Mouse (Mus musculus): ENCODE results near the gene Fev. TPM values are rescaled to one million over a fixed set of nuclear protein-coding genes. Genes with fewer than 3 reads are reported as not detected.

Gene Fev
- total RNA-seq, 2 experiments from 2014 or later: not detected

Small RNA genes within 50 kb of the gene (microRNA-seq; reads per million reads assigned to microRNA genes)
- gene Mir375: 329 to 344 reads per million in 2 experiments

Other genes starting within 250 kb of the Fev start
- gene Ttll4, start 223.7 kb downstream of the Fev start, total RNA-seq (2021): 10 to 100 TPM; 23.0 to 25.0 TPM
- gene Cyp27a1, start 171.8 kb downstream of the Fev start, total RNA-seq (2021): 1 to 10 TPM; 4.8 to 5.2 TPM
- gene Prkag3, start 136.2 kb downstream of the Fev start, total RNA-seq (2021): under 1 TPM; 0.28 to 0.30 TPM
- under 1 TPM; 0.35 to 0.46 TPM for gene Wnt6, start 113.5 kb downstream of the Fev start, total RNA-seq (2021)
- 1 to 10 TPM; 3.4 to 3.7 TPM for gene Wnt10a, start 93.9 kb downstream of the Fev start, total RNA-seq (2021)
- gene Cdk5r2, start 30.5 kb downstream of the Fev start, total RNA-seq (2021): 100 to 1,000 TPM; 203 to 204 TPM
- gene Cryba2, start 7.7 kb upstream of the Fev start, total RNA-seq (2021): under 1 TPM in 1 of 2 experiments, not detected in 1; 0.48 TPM
- 1 to 10 TPM; 1.8 to 3.1 TPM for gene Cfap65, start 50.2 kb upstream of the Fev start, total RNA-seq (2021)
- gene Ihh, start 66.3 kb upstream of the Fev start, total RNA-seq (2021): under 1 TPM; 0.20 to 0.32 TPM
- gene Nhej1, start 239.8 kb upstream of the Fev start, total RNA-seq (2021): 1 to 10 TPM; 1.7 to 2.6 TPM
- under 1 TPM; 0.15 to 0.47 TPM for gene Slc23a3, start 248.5 kb upstream of the Fev start, total RNA-seq (2021)

Measured in layer of hippocampus, adult 18-20 months (tissue).